Mouse (Mus musculus) megakaryocyte-erythroid progenitor cell, adult 5 weeks (primary cell): ENCODE data around the gene Mras. TPM values are rescaled to one million over a fixed set of nuclear protein-coding genes. Genes with fewer than 3 reads are reported as not detected.

Source experiments
- polyA plus RNA-seq: library from polyadenylated mRNA; stranded (reverse); fragments of >175 nt; gene quantifications from 2 replicates; pipeline ENCODE4 v1.2.3, GENCODE M21; 2012

Mras gene
- 0.92 and 1.4 TPM in 2 replicates for polyA plus RNA-seq

GRCm38 (mm10) chr9:99437031-99437764 lies at the start of gene Mras:
Gene Mras, minus strand, starts transcription at chr9:99437381.

GRCm38 (mm10) chr9:99451161-99451560 lies 14.0 kb upstream of the Mras start, which contains the start of gene Nme9:
Gene Nme9, plus strand, starts transcription at chr9:99451475.

GRCm38 (mm10) chr9:99357921-99358692 lies 79.1 kb downstream of the Mras start, which contains the start of gene Esyt3:
Gene Esyt3, minus strand, starts transcription at chr9:99358557.

Other genes starting within 250 kb of the Mras start
- gene Faiml, start 200.1 kb downstream of the Mras start, polyA plus RNA-seq, result 0.18 TPM in 1 of 2 replicates, not detected in the other
- gene Cep70, start 194.0 kb downstream of the Mras start, polyA plus RNA-seq, result 1.3 and 2.9 TPM in 2 replicates
- 0.02 and 0.03 TPM in 2 replicates for gene Esyt3, start 78.8 kb downstream of the Mras start, polyA plus RNA-seq
- gene Nme9, start 14.1 kb upstream of the Mras start, polyA plus RNA-seq, result not detected in 2 replicates
- 3.5 TPM in 2 replicates for gene Armc8, start 131.5 kb upstream of the Mras start, polyA plus RNA-seq
- 47.5 and 50.6 TPM in 2 replicates for gene Dbr1, start 138.4 kb upstream of the Mras start, polyA plus RNA-seq
- not detected in 2 replicates for gene A4gnt, start 175.1 kb upstream of the Mras start, polyA plus RNA-seq
- 0.04 TPM in 1 of 2 replicates, not detected in the other for gene Dzip1l, start 192.1 kb upstream of the Mras start, polyA plus RNA-seq